Mouse (Mus musculus) kidney, embryonic 14.5 days (tissue): ENCODE measurements around the gene Dph5. TPM values are rescaled to one million over a fixed set of nuclear protein-coding genes. Genes with fewer than 3 reads are reported as not detected.

Experiments used
- ATAC-seq: fragments of 200-750 bp; cut with Nextera tagmentation; 2 replicates; pipeline ENCODE4 v1.8.0; 2017; ENCODE audit warnings: moderate number of reproducible peaks, mild to moderate bottlenecking, moderate TSS enrichment, moderate library complexity; ENCODE audit not compliant: low FRiP score, low TSS enrichment
- H3K27ac ChIP-seq: fragments of 300-500 bp; sonication (generic); 2 replicates; pipeline ENCODE4 v1.5.1; 2014; ENCODE audit warnings: low read depth, mild to moderate bottlenecking, low read length, moderate library complexity, mixed read lengths
- H3K27me3 ChIP-seq: fragments of 300-500 bp; sonication (generic); 2 replicates; pipeline ENCODE4 v1.6.1; 2014; ENCODE audit warnings: mild to moderate bottlenecking, low read length; ENCODE audit not compliant: control insufficient read depth, insufficient read depth
- H3K36me3 ChIP-seq: fragments of 300-500 bp; sonication (generic); 2 replicates; pipeline ENCODE4 v1.6.1; 2014; ENCODE audit warnings: low read length, mixed read lengths; ENCODE audit not compliant: control insufficient read depth, insufficient read depth
- H3K4me1 ChIP-seq: fragments of 300-500 bp; sonication (generic); 2 replicates; pipeline ENCODE4 v1.6.1; 2014; ENCODE audit warnings: low read length, mixed read lengths; ENCODE audit not compliant: control insufficient read depth, insufficient read depth
- H3K4me2 ChIP-seq: fragments of 300-500 bp; sonication (generic); replicated peaks from 2 replicates; pipeline ENCODE4 v1.6.1; 2014; ENCODE audit warnings: low read depth, mild to moderate bottlenecking, low read length
- H3K4me3 ChIP-seq: fragments of 300-500 bp; sonication (generic); 2 replicates; pipeline ENCODE4 v1.5.1; 2014; ENCODE audit warnings: mild to moderate bottlenecking, low read length
- H3K9ac ChIP-seq: fragments of 300-500 bp; sonication (generic); 2 replicates; pipeline ENCODE4 v1.6.1; 2014; ENCODE audit warnings: low read depth, mild to moderate bottlenecking, low read length, moderate library complexity
- H3K9me3 ChIP-seq: fragments of 300-500 bp; sonication (generic); 2 replicates; pipeline ENCODE4 v1.6.1; 2016; ENCODE audit warnings: low read length; ENCODE audit not compliant: control insufficient read depth
- WGBS: fragments of 180-500 bp; shearing (Covaris S2); extraction: QIAGEN DNeasy Blood & Tissue Kit; methylation state at CpG from one replicate; pipeline ENCODE4 v1.1.7; 2014; 5-methylcytosine and 5-hydroxymethylcytosine counted together
- polyA plus RNA-seq: library from polyadenylated mRNA; unstranded; fragments of >200 nt; fragmentation: Nextera tagmentation; extraction: Ambion mirVana; gene quantifications from 2 replicates; pipeline ENCODE4 v1.2.1, GENCODE M21; 2014

Dph5 gene
- polyA plus RNA-seq, 1 experiment from 2014 or later, result 27.7 TPM

DNA sequence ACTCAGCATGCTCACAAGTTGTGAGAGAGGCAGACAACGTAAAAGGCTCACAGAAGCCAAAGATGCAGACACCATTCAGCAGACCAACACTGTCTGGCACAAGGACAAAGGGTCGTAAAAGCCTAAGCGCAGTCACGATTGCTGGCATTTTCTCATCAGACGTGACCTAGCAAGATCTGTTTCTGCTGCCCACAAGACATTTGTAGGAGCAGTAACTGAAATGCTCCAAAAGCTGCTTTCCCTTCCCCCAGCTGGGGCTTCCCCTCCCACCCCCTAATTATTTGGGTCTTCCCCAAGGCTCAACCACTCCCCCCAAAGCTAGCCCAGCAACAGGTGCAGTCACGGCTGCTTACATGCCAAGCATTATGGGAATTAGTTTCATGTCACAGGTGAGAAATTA, 12.1 kb upstream of the Dph5 start:
- Histone ChIP-seq H3K27ac (no peak overlapping the region), H3K9me3 (no peaks in the 10 kb centered on the region), H3K27me3 (no peaks in the 10 kb centered on the region), H3K4me2 (no peak overlapping the region), H3K4me3 (no peak overlapping the region), H3K9ac (no peak overlapping the region), H3K4me1 (no peaks in the 10 kb centered on the region), H3K36me3 (no peaks in the 10 kb centered on the region)
- WGBS, result 38% methylated on average over 6 of the region's 6 CpGs
- ATAC-seq, result no peak

DNA sequence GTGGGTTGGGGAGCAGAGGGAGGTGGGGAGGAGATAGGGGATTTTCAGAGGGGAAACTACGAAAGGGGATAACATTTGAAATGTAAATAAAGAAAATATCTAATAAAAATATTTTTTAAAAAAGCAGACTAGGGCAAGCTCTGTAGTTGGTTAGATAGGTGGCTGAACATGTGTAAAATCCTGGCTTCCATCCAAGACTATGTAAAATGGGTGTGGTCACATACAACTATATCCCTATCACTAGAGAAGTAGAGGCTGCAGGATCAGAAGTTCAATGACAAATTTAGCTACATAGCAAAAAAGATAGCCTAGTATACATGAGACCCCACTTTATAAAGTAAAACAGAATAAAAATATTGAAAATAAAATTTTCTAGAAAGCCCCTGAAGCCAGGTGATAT, 10.5 kb upstream of the Dph5 start:
- WGBS, result 88% methylated on average over 1 of the region's 1 CpGs
- H3K36me3 ChIP-seq, result no peaks in the 10 kb centered on the region
- H3K4me1 ChIP-seq, result no peaks in the 10 kb centered on the region
- H3K27ac ChIP-seq, result no peak overlapping the region
- no peak overlapping the region for H3K4me2 ChIP-seq
- no peak for ATAC-seq
- no peak overlapping the region for H3K4me3 ChIP-seq
- no peaks in the 10 kb centered on the region for H3K9me3 ChIP-seq
- H3K27me3 ChIP-seq, result no peaks in the 10 kb centered on the region
- H3K9ac ChIP-seq, result no peak overlapping the region

DNA sequence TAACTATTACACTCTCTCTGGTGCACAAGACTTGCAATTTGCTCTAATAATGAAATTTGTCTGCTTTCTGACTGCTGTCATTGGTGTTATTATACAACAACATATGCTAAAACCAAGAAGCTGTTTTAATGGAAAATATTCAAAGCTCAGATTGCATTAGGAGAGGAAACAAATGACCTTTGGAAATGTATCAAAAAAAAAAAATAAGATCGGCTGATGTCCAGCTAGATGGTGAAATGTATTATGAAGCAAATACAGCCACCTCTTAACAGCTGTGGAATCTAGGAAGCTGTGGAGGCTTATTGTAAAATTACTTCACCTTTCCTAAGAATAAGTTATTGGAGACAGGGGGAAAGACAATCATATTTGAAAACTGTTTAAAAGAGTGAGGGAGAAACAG, 3.6 kb upstream of the Dph5 start:
- no peaks in the 10 kb centered on the region for H3K36me3 ChIP-seq
- no peak overlapping the region for H3K27ac ChIP-seq
- H3K4me1 ChIP-seq, result no peaks in the 10 kb centered on the region
- H3K4me3 ChIP-seq, result no peak overlapping the region
- no peak overlapping the region for H3K4me2 ChIP-seq
- 86% methylated on average over 1 of the region's 1 CpGs for WGBS
- H3K9ac ChIP-seq, result no peak overlapping the region
- no peak for ATAC-seq
- no peaks in the 10 kb centered on the region for H3K9me3 ChIP-seq
- no peaks in the 10 kb centered on the region for H3K27me3 ChIP-seq

DNA sequence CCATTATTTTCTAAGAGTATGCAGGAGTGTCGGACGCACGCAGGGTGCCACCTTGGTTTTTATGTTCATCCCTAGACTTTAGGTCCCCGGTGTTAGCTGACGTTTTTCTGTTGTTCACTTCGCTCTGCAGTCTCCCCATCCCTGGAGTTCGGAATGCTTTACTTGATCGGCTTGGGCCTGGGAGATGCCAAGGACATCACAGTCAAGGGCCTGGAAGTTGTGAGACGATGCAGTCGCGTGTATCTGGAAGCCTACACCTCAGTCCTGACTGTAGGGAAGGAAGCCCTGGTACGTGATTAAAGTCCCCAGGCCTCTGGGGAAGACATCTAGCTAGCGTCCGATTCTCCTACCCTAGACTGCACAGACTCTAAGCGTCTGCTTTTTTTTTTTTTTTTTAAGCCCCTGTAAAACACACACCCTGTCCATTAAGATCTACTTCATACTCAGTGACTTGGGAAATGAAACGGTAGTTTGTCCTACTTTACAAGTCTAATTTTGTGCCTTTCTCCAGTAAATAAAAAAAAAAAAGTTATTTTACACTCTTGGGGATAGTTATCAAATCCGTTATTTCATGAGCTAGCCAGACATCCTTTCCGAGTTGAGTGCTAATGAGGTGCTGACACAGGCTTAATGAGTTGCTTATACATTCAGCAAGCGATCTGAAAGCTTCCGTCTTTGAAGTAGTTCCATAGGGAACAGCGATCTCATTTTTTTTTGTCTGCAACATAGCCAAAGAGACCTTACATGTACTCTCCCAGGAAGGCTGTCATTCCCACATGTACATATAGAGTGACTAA, 871 bp downstream of the Dph5 start:
- Histone ChIP-seq H3K27ac (peak overlapping the region; percentile 37; the same call in 1 of the 2 replicates), H3K36me3 (peaks cover 8% of the 10 kb centered on the region; the same call in 1 of the 2 replicates), H3K27me3 (no peaks in the 10 kb centered on the region), H3K9me3 (no peaks in the 10 kb centered on the region), H3K4me3 (peak overlapping the region; percentile 88), H3K9ac (peak overlapping the region; percentile 77), H3K4me1 (no peaks in the 10 kb centered on the region), H3K4me2 (peak overlapping the region; percentile 74)
- 6% methylated on average over 21 of the region's 21 CpGs for WGBS
- peak; percentile 50 for ATAC-seq

DNA sequence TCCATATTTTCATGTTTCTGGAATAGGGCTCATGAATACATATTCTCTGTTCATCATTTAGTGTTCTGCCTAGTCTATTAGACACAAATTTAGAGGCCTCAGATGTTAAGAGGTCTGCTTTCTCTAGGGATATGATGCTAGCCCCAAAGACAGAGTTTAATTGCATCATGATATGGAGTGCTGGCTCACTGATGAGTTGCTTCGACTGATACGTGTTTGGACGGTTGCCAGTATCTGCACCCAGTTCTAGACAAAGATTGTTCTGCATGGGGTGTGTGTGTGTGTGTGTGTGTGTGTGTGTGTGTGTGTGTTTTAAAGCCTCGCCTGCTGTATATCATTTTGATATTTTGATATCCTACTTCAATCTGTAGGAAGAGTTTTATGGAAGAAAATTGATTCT, 4.7 kb downstream of the Dph5 start:
- no peak overlapping the region for H3K4me3 ChIP-seq
- no peak for ATAC-seq
- peaks cover 16% of the 10 kb centered on the region; the same call in 1 of the 2 replicates for H3K36me3 ChIP-seq
- H3K9me3 ChIP-seq, result no peaks in the 10 kb centered on the region
- no peak overlapping the region for H3K4me2 ChIP-seq
- 83% methylated on average over 4 of the region's 4 CpGs for WGBS
- H3K9ac ChIP-seq, result no peak overlapping the region
- H3K4me1 ChIP-seq, result no peaks in the 10 kb centered on the region
- H3K27me3 ChIP-seq, result no peaks in the 10 kb centered on the region
- no peak overlapping the region for H3K27ac ChIP-seq

DNA sequence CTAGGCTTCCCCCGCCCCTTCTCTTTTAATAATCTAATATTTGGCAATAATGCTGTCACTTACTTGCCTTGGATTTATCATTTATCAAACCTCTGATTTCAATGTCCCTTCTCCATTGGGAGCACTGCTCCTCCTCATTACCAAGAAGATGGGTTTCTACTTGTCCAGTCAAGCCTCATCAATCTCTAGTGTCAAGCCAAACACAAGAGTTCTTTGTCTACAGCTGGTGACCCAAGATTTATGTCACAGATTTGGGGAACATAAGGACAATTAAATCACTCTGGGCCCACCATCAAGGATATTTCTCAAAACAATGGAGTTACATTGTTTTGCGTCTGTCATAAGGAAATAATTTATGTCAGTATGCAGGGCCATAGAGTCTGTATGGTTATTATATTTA, 5.5 kb downstream of the Dph5 start:
- H3K9me3 ChIP-seq, result no peaks in the 10 kb centered on the region
- no peak overlapping the region for H3K4me2 ChIP-seq
- no peak overlapping the region for H3K9ac ChIP-seq
- ATAC-seq, result no peak
- H3K36me3 ChIP-seq, result peaks cover 16% of the 10 kb centered on the region; the same call in 1 of the 2 replicates
- H3K4me3 ChIP-seq, result no peak overlapping the region
- H3K4me1 ChIP-seq, result no peaks in the 10 kb centered on the region
- no peaks in the 10 kb centered on the region for H3K27me3 ChIP-seq
- H3K27ac ChIP-seq, result no peak overlapping the region
- WGBS, result 85% methylated on average over 2 of the region's 2 CpGs

DNA sequence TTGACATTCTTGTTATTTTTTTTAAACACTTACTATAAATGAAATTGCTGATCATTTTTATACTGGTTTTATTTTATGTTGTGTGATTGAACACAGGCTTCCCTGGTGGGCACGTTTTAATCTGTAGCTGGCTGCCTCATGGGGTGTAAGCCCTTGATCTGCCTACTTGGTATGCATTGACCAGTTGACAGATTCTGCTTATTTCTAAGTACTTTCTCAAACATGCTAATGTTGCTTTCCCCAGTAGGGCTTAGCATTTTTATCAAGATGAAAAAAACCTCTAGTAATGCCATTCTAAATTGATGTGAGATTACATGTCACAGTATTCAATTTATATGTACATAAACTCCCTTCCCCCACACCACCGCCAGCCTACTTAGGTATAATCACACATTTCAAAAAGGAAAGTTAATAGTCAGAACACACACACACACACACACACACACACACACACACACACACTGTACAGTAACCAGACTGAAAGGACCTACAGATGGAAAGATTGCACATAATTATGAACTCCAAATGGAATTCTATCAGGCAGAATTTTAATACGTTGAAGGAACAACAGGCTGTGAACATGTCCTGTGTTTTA, 10.8 kb downstream of the Dph5 start:
- H3K9ac ChIP-seq, result no peak overlapping the region
- no peak for ATAC-seq
- H3K27ac ChIP-seq, result no peak overlapping the region
- 86% methylated on average over 3 of the region's 3 CpGs for WGBS
- no peaks in the 10 kb centered on the region for H3K4me1 ChIP-seq
- no peaks in the 10 kb centered on the region for H3K9me3 ChIP-seq
- no peak overlapping the region for H3K4me2 ChIP-seq
- no peaks in the 10 kb centered on the region for H3K27me3 ChIP-seq
- H3K4me3 ChIP-seq, result no peak overlapping the region
- peaks cover 12% of the 10 kb centered on the region; the same call in 1 of the 2 replicates for H3K36me3 ChIP-seq

DNA sequence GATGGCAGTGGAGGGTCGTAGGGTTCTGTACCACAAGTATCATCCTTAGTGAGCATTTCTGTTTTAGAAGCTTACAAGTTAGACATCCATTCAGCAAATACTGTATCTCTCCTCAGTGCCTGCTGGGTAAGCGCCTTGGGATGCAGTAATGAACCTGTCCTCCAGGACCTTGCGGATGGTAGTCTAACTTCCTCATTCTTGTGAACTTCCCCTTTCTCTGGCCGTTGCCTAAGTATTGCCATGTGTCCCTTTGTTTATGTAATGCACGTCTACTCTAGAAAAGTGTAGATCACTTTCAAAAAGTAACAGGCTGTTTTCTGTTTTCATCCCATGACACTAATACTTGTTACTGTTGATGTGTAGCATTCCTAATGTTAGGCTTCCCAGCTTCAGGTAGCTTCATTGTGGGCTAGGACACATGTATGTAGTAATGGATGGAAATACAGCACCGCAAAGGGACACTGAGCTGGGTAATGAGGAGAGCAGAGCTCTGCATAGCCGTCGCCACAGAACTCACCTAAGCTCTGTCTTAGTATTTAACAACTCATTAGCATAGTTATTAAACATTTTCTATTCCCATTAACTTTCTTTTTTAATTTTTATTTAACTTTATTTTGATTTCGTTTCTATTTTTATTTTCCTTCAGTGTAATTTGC, 14.8 kb downstream of the Dph5 start:
- Histone ChIP-seq H3K36me3 (peaks cover 5% of the 10 kb centered on the region; the same call in 1 of the 2 replicates), H3K4me1 (no peaks in the 10 kb centered on the region), H3K4me2 (no peak overlapping the region), H3K9me3 (no peaks in the 10 kb centered on the region), H3K27ac (no peak overlapping the region), H3K27me3 (no peaks in the 10 kb centered on the region), H3K4me3 (no peak overlapping the region), H3K9ac (no peak overlapping the region)
- no peak for ATAC-seq
- 95% methylated on average over 9 of the region's 9 CpGs for WGBS

DNA sequence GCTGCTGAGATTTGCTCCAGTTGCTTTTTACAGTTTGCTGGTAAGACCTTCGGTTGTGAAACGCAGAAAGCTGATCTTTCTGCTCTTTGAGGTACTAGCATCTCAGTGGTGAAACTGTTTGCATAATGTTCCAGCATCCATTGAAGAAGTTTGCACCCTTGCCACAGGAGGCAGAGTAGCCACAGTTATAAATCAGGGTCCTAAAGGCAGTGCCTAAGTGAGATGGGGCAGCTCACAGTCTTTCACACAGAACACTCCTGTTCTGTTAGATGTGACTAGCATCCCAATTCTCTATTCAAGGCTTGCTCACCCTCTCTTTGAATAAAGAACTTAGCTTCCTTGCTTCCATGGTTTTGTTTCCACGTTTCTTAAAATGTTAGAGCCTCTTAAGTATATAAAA, 17.4 kb downstream of the Dph5 start:
- H3K4me2 ChIP-seq, result no peak overlapping the region
- no peaks in the 10 kb centered on the region for H3K9me3 ChIP-seq
- ATAC-seq, result no peak
- H3K9ac ChIP-seq, result no peak overlapping the region
- peaks cover 3% of the 10 kb centered on the region; the same call in 1 of the 2 replicates for H3K36me3 ChIP-seq
- 97% methylated on average over 3 of the region's 3 CpGs for WGBS
- H3K4me3 ChIP-seq, result no peak overlapping the region
- no peaks in the 10 kb centered on the region for H3K27me3 ChIP-seq
- H3K4me1 ChIP-seq, result no peaks in the 10 kb centered on the region
- no peak overlapping the region for H3K27ac ChIP-seq
